Mouse (Mus musculus): ENCODE measurements around the gene Ache. TPM values are rescaled to one million over a fixed set of nuclear protein-coding genes. Genes with fewer than 3 reads are reported as not detected.

Ache gene
- polyA plus RNA-seq, 1 experiment from 2014 or later, result 2.7 TPM

DNA sequence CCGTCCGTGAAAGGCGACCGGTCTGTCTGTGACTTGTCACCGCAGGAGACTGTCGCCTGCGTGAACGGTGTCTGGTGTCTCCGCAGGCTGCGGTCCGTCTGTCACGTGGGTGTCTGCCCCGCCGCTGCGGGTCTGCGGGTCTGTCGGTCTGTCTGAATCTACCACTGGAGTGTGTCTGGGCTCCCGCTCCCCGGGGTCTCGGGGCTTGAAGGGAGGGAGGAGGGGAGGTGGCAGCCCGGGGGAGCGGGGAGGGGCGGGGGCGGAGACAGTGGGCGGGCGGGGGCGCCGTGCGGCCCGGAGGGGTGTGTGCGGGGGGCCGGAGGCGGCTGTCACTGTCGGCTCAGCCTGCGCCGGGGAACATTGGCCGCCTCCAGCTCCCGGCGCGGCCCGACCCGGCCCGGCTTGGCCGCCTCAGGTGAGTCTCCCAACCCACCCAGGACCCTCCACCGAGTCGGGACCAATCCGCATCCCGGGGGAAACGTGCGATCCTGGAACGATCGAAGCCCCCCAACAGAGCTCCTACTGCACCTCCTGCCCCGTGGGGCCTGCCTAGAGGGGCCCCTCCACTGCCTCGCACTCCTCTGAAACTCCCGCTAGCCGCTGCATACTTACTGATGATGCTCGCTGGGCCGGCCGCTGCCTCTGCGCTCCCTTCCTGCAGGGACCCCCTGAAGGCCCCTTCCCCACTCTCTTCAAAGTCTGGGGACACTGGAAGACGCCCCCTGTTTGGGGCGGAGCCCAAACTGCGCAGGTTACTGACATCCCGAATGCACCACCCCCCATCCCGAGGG lies 829 bp downstream of the Ache start:
- no peaks in the 10 kb centered on the region for H3K9me3 ChIP-seq
- H3K4me2 ChIP-seq, result peak overlapping the region; percentile 87
- no peaks in the 10 kb centered on the region for H3K36me3 ChIP-seq
- peak overlapping the region; percentile 46 for H3K4me3 ChIP-seq
- no peak for ATAC-seq (ENCODE audit: insufficient number of reproducible peaks, insufficient read depth, low FRiP score, low TSS enrichment, low read depth)
- no peak overlapping the region for H3K27ac ChIP-seq
- WGBS, result under 1% methylated on average over 59 of the region's 65 CpGs
- peaks cover 71% of the 10 kb centered on the region for H3K27me3 ChIP-seq
- peaks cover 41% of the 10 kb centered on the region for H3K4me1 ChIP-seq
- peak overlapping the region; percentile 65 for H3K9ac ChIP-seq

- no peaks in the 10 kb centered on the region for H3K9me3 ChIP-seq
- peak overlapping the region; percentile 46 for H3K4me3 ChIP-seq
- peaks cover 45% of the 10 kb centered on the region for H3K4me1 ChIP-seq
- WGBS, result 1% methylated on average over 25 of the region's 25 CpGs
- ATAC-seq (ENCODE audit: insufficient number of reproducible peaks, insufficient read depth, low FRiP score, low TSS enrichment, low read depth), result peak; percentile 8; the same call in 1 of the 2 replicates
- peaks cover 72% of the 10 kb centered on the region for H3K27me3 ChIP-seq
- H3K4me2 ChIP-seq, result peak overlapping the region; percentile 87
- peak overlapping the region; percentile 61; the same call in 1 of the 2 replicates for H3K9ac ChIP-seq
- 0 out of 2 replicates have a peak overlapping the region, but pooled peaks have one; percentile 29 for H3K27ac ChIP-seq
- H3K36me3 ChIP-seq, result no peaks in the 10 kb centered on the region
Observed at GRCm38 (mm10) chr5:137288999-137289470, 1.7 kb downstream of the Ache start.

DNA sequence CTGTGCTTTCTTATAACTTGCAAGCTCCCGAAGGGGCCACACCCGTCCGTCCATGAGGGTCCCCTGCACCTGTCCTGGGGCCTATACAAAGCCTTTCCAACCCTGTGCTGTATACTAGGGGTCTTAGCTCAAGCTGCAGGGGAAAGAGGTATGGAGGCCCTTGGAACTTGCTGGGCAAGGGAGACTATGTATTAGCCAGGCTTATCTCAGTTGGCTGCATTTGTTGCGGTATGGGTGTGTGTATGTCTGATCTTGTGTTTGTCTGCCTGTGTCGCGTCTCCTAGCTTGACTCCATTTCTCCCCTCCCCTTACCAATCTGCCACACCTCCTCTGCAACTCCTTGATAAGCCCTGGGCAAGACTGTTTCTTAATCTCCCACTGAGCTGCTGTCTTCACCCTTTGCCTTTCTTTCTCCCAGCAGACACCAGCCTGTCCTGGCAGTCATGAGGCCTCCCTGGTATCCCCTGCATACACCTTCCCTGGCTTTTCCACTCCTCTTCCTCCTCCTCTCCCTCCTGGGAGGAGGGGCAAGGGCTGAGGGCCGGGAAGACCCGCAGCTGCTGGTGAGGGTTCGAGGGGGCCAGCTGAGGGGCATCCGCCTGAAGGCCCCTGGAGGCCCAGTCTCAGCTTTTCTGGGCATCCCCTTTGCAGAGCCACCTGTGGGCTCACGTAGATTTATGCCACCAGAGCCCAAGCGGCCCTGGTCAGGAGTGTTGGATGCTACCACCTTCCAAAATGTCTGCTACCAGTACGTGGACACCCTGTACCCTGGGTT lies 2.5 kb downstream of the Ache start:
- peaks cover 72% of the 10 kb centered on the region for H3K27me3 ChIP-seq
- WGBS, result 56% methylated on average over 13 of the region's 13 CpGs

DNA sequence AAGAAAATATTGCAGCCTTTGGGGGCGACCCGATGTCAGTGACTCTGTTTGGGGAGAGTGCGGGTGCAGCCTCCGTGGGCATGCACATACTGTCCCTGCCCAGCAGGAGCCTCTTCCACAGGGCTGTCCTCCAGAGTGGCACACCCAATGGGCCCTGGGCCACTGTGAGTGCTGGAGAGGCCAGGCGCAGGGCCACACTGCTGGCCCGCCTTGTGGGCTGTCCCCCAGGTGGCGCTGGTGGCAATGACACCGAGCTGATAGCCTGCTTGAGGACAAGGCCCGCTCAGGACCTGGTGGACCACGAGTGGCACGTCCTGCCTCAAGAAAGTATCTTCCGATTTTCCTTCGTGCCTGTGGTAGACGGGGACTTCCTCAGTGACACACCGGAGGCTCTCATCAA lies 3.4 kb downstream of the Ache start:
- ATAC-seq (ENCODE audit: insufficient number of reproducible peaks, insufficient read depth, low FRiP score, low TSS enrichment, low read depth), result no peak
- H3K27me3 ChIP-seq, result peaks cover 72% of the 10 kb centered on the region
- H3K36me3 ChIP-seq, result peaks cover 10% of the 10 kb centered on the region
- H3K4me2 ChIP-seq, result no peak overlapping the region
- WGBS, result 19% methylated on average over 15 of the region's 15 CpGs
- no peak overlapping the region for H3K9ac ChIP-seq
- H3K4me1 ChIP-seq, result peaks cover 55% of the 10 kb centered on the region
- H3K27ac ChIP-seq, result no peak overlapping the region
- H3K9me3 ChIP-seq, result no peaks in the 10 kb centered on the region
- H3K4me3 ChIP-seq, result no peak overlapping the region

More for the DNA sequence above, 2.5 kb downstream of the Ache start:
- H3K9ac ChIP-seq, result no peak overlapping the region; the same call in 1 of the 2 replicates
- H3K36me3 ChIP-seq, result peaks cover under 1% of the 10 kb centered on the region
- H3K4me2 ChIP-seq, result peak overlapping the region; percentile 87
- H3K4me1 ChIP-seq, result peaks cover 47% of the 10 kb centered on the region
- peak overlapping the region; percentile 46; the same call in 1 of the 2 replicates for H3K4me3 ChIP-seq
- no peaks in the 10 kb centered on the region for H3K9me3 ChIP-seq
- ATAC-seq (ENCODE audit: insufficient number of reproducible peaks, insufficient read depth, low FRiP score, low TSS enrichment, low read depth), result no peak
- H3K27ac ChIP-seq, result 0 out of 2 replicates have a peak overlapping the region, but pooled peaks have one; percentile 29

DNA sequence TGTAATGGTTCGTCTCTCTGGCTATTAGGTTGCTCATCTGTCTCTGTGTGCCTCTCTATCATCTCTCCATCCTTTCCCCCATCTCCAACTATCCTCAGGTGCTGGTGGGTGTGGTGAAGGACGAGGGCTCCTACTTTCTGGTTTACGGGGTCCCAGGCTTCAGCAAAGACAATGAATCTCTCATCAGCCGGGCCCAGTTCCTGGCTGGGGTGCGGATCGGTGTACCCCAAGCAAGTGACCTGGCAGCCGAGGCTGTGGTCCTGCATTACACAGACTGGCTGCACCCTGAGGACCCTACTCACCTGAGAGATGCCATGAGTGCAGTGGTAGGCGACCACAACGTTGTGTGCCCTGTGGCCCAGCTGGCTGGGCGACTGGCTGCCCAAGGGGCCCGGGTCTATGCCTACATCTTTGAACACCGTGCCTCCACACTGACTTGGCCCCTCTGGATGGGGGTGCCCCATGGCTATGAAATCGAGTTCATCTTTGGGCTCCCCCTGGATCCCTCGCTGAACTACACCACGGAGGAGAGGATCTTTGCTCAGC lies 4.1 kb downstream of the Ache start:
- Histone ChIP-seq H3K4me3 (no peak overlapping the region), H3K36me3 (peaks cover 18% of the 10 kb centered on the region), H3K4me1 (peaks cover 54% of the 10 kb centered on the region), H3K4me2 (no peak overlapping the region), H3K9me3 (no peaks in the 10 kb centered on the region), H3K27ac (no peak overlapping the region), H3K9ac (no peak overlapping the region), H3K27me3 (peaks cover 65% of the 10 kb centered on the region)
- WGBS, result 69% methylated on average over 15 of the region's 15 CpGs
- ATAC-seq (ENCODE audit: insufficient number of reproducible peaks, insufficient read depth, low FRiP score, low TSS enrichment, low read depth), result no peak

GRCm38 (mm10) chr5:137293282-137293681 lies 6.0 kb downstream of the Ache start:
- H3K36me3 ChIP-seq, result peaks cover 36% of the 10 kb centered on the region
- H3K4me2 ChIP-seq, result peak overlapping the region; percentile 98
- no peak for ATAC-seq (ENCODE audit: insufficient number of reproducible peaks, insufficient read depth, low FRiP score, low TSS enrichment, low read depth)
- H3K9me3 ChIP-seq, result no peaks in the 10 kb centered on the region
- peak overlapping the region; percentile 61 for H3K4me3 ChIP-seq
- H3K27me3 ChIP-seq, result peaks cover 49% of the 10 kb centered on the region
- WGBS, result 2% methylated on average over 15 of the region's 15 CpGs
- H3K9ac ChIP-seq, result peak overlapping the region; percentile 84
- H3K4me1 ChIP-seq, result peaks cover 38% of the 10 kb centered on the region
- peak overlapping the region; percentile 88 for H3K27ac ChIP-seq

DNA sequence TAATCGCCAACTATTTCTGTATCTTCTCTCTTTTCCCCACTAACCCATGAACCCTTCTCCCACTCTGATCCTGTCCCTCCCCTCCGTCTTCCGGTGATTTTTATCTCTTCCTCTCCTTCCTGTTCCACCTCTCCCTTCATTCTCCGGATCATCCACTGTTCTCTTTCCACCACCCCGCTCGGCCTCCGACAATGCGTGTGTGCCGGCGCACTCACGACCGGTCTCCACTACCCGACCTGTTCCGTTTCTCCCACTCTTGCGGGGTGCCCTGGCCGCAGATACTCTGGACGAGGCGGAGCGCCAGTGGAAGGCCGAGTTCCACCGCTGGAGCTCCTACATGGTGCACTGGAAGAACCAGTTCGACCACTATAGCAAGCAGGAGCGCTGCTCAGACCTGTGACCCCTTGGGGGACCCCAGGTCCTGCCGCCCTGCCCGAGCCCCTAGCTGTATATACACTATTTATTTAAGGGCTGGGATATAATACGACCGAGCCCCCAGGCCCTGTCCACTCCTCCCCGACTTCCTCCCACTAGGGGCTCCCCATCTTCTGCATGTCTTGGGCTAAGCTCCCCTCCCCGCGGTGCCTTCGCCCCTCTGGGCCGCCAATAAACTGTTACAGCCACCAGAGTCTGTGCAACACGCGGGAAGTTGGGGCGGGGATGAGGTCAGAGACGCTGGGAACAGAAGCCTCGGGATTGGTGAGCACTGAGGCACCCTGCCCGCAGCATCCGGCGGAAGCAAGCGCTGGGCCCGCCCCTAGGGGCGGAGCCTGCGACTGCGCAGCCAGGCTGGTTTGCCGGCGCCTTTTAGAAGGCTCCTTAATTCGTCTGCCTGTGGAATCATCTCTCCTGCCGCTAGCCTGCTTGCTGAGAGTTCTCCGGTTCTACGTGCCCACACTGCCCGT lies 6.8 kb downstream of the Ache start, which contains the start of gene Ufsp1:
Ufsp1 (plus strand) TSS at position 791 of the 905 bp plus-strand sequence.
- H3K4me3 ChIP-seq, result peak within 1 kb of the TSS; percentile 61

GRCm38 (mm10) chr5:137294744-137295093 lies 7.4 kb downstream of the Ache start:
- H3K36me3 ChIP-seq, result peaks cover 50% of the 10 kb centered on the region
- peaks cover 36% of the 10 kb centered on the region for H3K27me3 ChIP-seq
- H3K4me2 ChIP-seq, result peak overlapping the region; percentile 98
- 7% methylated on average over 18 of the region's 18 CpGs for WGBS
- H3K9ac ChIP-seq, result peak overlapping the region; percentile 84
- peak; percentile 29 for ATAC-seq (ENCODE audit: insufficient number of reproducible peaks, insufficient read depth, low FRiP score, low TSS enrichment, low read depth)
- peak overlapping the region; percentile 61 for H3K4me3 ChIP-seq
- peak overlapping the region; percentile 88 for H3K27ac ChIP-seq
- H3K9me3 ChIP-seq, result no peaks in the 10 kb centered on the region
- H3K4me1 ChIP-seq, result peaks cover 26% of the 10 kb centered on the region

More for the DNA sequence above, 6.8 kb downstream of the Ache start, which contains the start of gene Ufsp1:
- Histone ChIP-seq H3K4me1 (peaks cover 32% of the 10 kb centered on the region), H3K36me3 (peaks cover 44% of the 10 kb centered on the region), H3K9me3 (no peaks in the 10 kb centered on the region), H3K27me3 (peaks cover 42% of the 10 kb centered on the region), H3K4me2 (peak within 1 kb of the TSS; percentile 98), H3K9ac (peak within 1 kb of the TSS; percentile 84), H3K27ac (peak within 1 kb of the TSS; percentile 88)
- WGBS, result under 1% methylated on average over 52 of the region's 52 CpGs
- peak; percentile 91 for ATAC-seq (ENCODE audit: insufficient number of reproducible peaks, insufficient read depth, low FRiP score, low TSS enrichment, low read depth)

- H3K4me3 ChIP-seq, result peak overlapping the region; percentile 61; the same call in 1 of the 2 replicates
- H3K4me1 ChIP-seq, result peaks cover 23% of the 10 kb centered on the region
- H3K4me2 ChIP-seq, result peak overlapping the region; percentile 98
- H3K9ac ChIP-seq, result peak overlapping the region; percentile 84
- ATAC-seq (ENCODE audit: insufficient number of reproducible peaks, insufficient read depth, low FRiP score, low TSS enrichment, low read depth), result no peak
- peaks cover 30% of the 10 kb centered on the region for H3K27me3 ChIP-seq
- H3K9me3 ChIP-seq, result no peaks in the 10 kb centered on the region
- peaks cover 56% of the 10 kb centered on the region for H3K36me3 ChIP-seq
- H3K27ac ChIP-seq, result peak overlapping the region; percentile 88
- 78% methylated on average over 9 of the region's 9 CpGs for WGBS
Observed at GRCm38 (mm10) chr5:137295296-137295695, 8.0 kb downstream of the Ache start.

GRCm38 (mm10) chr5:137295712-137296111 lies 8.4 kb downstream of the Ache start:
- H3K9ac ChIP-seq, result no peak overlapping the region; the same call in 1 of the 2 replicates
- H3K36me3 ChIP-seq, result peaks cover 60% of the 10 kb centered on the region
- no peaks in the 10 kb centered on the region for H3K9me3 ChIP-seq
- no peak overlapping the region for H3K27ac ChIP-seq
- no peak for ATAC-seq (ENCODE audit: insufficient number of reproducible peaks, insufficient read depth, low FRiP score, low TSS enrichment, low read depth)
- peaks cover 26% of the 10 kb centered on the region for H3K27me3 ChIP-seq
- 92% methylated on average over 15 of the region's 15 CpGs for WGBS
- no peak overlapping the region for H3K4me3 ChIP-seq
- H3K4me2 ChIP-seq, result no peak overlapping the region
- H3K4me1 ChIP-seq, result peaks cover 22% of the 10 kb centered on the region
